Mouse (Mus musculus): ENCODE results near the gene Zfand2a. TPM values are rescaled to one million over a fixed set of nuclear protein-coding genes. Genes with fewer than 3 reads are reported as not detected.

The Zfand2a gene
- polyA plus RNA-seq, 1 experiment from 2014 or later = 10.7 TPM

DNA sequence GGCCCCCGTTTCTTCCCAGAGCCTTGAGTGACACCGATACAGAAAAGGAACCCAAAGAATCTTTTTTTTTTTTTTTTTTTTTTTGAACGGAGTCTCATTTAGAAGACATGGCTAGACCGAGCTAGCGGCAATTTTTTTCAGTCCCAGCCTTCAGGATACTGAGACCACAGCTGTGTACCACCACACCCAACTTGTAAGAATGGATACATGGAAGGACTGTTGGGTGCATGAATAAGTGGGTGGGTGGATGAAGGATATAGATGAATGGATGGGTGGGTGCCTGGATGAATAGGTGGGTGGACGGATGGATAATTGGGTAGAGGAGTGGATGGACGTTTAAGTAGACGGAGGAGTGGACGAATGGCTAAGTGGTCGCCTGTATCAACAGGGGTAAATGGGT is 24.4 kb downstream of the Zfand2a start:
- peaks cover 14% of the 10 kb centered on the region for H3K4me1 ChIP-seq
- peak overlapping the region; percentile 75 for H3K4me3 ChIP-seq
- DNase-seq (ENCODE audit: low spot score) = no peak
- 9% methylated on average over 10 of the region's 10 CpGs for WGBS
- no peaks in the 10 kb centered on the region; the same call in 1 of the 2 replicates for H3K27me3 ChIP-seq (ENCODE audit: insufficient read depth, poor library complexity, severe bottlenecking)
- H3K36me3 ChIP-seq = peaks cover 9% of the 10 kb centered on the region; the same call in 1 of the 2 replicates
- H3K27ac ChIP-seq = peak overlapping the region; percentile 56
- H3K9me3 ChIP-seq = no peaks in the 10 kb centered on the region

DNA sequence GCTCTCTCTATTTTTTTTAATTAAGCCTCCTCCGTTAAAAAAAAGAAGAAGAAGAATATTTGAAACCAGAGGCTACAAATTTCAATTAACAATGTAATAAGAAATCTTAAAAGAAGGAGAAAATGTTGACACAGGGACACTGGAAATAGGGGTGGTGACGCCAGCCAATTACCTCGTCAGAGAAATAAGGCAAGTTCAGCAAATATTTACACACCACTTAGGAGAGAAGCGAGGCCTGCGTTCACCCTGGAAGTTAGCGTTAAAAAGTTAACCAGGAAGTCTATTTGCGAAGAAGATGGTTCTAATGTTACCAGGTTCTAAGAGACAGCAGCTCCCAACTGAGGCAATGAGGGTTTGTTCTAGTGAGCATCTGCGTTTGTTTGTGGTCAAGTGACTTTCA is 27.1 kb downstream of the Zfand2a start:
- peaks cover 17% of the 10 kb centered on the region; the same call in 1 of the 2 replicates for H3K36me3 ChIP-seq
- H3K27me3 ChIP-seq (ENCODE audit: insufficient read depth, poor library complexity, severe bottlenecking) = no peaks in the 10 kb centered on the region
- WGBS = 84% methylated on average over 8 of the region's 8 CpGs
- no peak overlapping the region for H3K27ac ChIP-seq
- no peak for DNase-seq (ENCODE audit: low spot score)
- H3K9me3 ChIP-seq = no peaks in the 10 kb centered on the region
- peaks cover 14% of the 10 kb centered on the region for H3K4me1 ChIP-seq
- H3K4me3 ChIP-seq = no peak overlapping the region

DNA sequence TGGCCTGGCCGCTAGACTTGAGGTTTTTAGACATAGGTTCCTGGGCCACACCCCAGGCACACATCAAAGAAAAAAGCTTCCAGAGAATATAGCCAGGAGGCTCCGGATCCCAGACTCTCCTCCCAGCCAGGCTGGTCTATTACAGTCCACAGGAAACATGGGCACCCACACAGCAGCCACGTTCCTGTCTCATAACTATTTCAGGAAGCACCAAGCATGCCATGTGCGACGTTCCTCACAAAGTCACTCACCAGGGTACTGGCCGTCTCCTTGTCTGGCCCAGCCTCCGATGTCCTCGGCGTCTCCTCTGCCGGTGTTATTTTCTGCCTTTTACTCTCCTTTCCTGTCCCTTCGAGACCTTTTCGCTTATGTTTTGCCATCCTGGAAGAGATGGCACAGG is 29.2 kb downstream of the Zfand2a start:
- WGBS = 92% methylated on average over 12 of the region's 12 CpGs
- no peak for DNase-seq (ENCODE audit: low spot score)
- Histone ChIP-seq H3K4me3 (no peak overlapping the region), H3K9me3 (no peaks in the 10 kb centered on the region), H3K36me3 (peaks cover 21% of the 10 kb centered on the region), H3K27me3 (ENCODE audit: insufficient read depth, poor library complexity, severe bottlenecking) (no peaks in the 10 kb centered on the region), H3K27ac (no peak overlapping the region), H3K4me1 (peaks cover 12% of the 10 kb centered on the region)

DNA sequence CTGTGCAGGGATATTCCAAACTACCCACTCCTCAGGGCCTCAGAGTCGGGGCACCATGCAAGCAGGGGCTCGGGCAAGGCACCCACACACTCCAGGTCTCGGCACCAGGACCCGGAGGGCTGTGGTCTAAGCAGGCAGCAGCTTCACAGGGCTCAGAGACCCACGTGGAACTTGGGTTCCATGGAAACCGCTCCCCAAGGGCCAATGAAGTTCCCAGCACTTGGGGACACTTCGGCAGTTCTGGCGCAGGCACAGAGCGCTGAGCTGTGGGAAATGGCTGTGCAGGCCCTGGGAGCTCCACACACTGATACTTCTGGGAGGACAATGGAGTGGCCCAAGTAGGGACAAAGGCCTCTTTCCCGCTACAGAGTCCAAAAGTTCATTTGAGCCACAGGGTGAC is 31.3 kb downstream of the Zfand2a start:
- H3K4me3 ChIP-seq = no peak overlapping the region
- no peaks in the 10 kb centered on the region for H3K27me3 ChIP-seq (ENCODE audit: insufficient read depth, poor library complexity, severe bottlenecking)
- no peak for DNase-seq (ENCODE audit: low spot score)
- peaks cover 17% of the 10 kb centered on the region for H3K4me1 ChIP-seq
- no peak overlapping the region for H3K27ac ChIP-seq
- WGBS = 90% methylated on average over 10 of the region's 10 CpGs
- H3K9me3 ChIP-seq = no peaks in the 10 kb centered on the region
- H3K36me3 ChIP-seq = peaks cover 21% of the 10 kb centered on the region

DNA sequence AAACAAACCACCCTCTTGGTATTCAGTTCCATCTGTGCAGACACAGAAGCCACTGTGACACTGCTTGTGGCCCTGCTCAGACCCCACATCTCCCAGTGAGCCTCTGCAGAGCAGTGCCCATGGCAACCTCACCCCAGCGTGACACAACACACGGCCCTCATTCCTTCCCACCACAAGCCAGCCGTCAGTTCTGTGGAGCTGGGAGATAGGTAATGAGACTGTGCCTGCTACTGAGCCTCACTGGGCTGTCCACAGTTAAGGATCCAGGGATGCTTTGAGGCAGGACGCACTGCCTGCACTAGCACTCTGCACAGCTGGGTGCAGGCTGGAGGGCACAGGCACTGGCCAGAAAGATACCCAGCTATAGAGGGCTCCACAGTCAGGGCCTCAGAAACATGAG is 34.4 kb downstream of the Zfand2a start:
- Histone ChIP-seq H3K9me3 (no peaks in the 10 kb centered on the region), H3K36me3 (peaks cover 11% of the 10 kb centered on the region), H3K27me3 (ENCODE audit: insufficient read depth, poor library complexity, severe bottlenecking) (no peaks in the 10 kb centered on the region), H3K4me1 (peaks cover 21% of the 10 kb centered on the region), H3K27ac (peak overlapping the region; percentile 67), H3K4me3 (no peak overlapping the region)
- no peak for DNase-seq (ENCODE audit: low spot score)
- 42% methylated on average over 4 of the region's 4 CpGs for WGBS

DNA sequence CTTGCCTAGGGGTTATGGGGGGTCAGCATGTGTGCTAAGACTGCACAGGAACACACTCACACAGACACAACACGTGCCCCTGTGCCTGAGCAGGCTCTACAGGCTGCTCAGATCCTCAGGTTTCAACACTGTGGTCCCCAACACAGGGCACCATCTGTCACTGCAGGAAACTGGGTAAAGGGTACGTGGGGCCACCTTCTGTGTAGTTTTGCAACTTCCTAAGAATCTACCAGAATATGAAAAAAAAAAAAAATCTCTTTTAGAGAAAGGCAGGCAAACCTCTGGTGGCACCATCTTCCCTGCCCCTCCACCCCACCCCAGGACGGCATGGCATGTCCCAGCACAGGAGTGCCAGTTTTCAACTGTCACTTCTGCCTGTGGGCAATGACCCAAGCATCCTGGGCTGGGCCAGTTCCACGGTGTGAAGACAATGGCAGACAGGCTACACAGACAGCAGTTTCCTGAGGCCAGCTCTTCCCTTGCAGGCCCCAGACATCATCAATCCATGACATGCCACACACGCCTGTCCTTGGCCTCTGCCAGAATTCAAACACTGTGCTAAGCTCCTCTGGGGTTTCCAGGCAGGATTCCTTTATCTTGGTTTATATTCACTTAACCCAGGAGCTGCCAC is 35.1 kb downstream of the Zfand2a start:
- Histone ChIP-seq H3K36me3 (peaks cover 7% of the 10 kb centered on the region), H3K9me3 (no peaks in the 10 kb centered on the region), H3K27me3 (ENCODE audit: insufficient read depth, poor library complexity, severe bottlenecking) (no peaks in the 10 kb centered on the region), H3K27ac (peak overlapping the region; percentile 67), H3K4me3 (no peak overlapping the region), H3K4me1 (peaks cover 21% of the 10 kb centered on the region)
- WGBS = 56% methylated on average over 5 of the region's 5 CpGs
- no peak for DNase-seq (ENCODE audit: low spot score)

DNA sequence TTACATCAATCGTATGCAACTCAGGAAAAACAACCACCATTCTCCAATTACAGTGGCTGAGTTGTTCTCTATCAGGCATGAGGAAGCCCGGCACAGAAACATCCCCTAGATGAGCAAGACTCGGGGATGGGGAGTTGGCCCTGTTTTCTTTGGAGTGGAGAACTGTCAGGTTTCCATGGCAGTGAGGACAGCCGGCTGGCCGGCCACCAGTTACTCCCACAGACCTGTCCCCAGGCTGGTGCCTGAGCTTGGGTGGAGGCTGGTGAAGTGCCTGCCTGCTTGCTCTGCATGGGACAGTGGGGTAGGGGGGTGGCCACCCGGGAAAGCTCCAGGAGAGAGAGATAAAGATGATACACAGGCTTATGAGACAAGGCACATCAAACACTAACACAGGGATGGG is 36.3 kb downstream of the Zfand2a start:
- Histone ChIP-seq H3K4me1 (peaks cover 21% of the 10 kb centered on the region), H3K4me3 (no peak overlapping the region), H3K36me3 (peaks cover 5% of the 10 kb centered on the region), H3K27me3 (ENCODE audit: insufficient read depth, poor library complexity, severe bottlenecking) (no peaks in the 10 kb centered on the region), H3K27ac (no peak overlapping the region), H3K9me3 (no peaks in the 10 kb centered on the region)
- DNase-seq (ENCODE audit: low spot score) = no peak
- WGBS = 59% methylated on average over 6 of the region's 6 CpGs

DNA sequence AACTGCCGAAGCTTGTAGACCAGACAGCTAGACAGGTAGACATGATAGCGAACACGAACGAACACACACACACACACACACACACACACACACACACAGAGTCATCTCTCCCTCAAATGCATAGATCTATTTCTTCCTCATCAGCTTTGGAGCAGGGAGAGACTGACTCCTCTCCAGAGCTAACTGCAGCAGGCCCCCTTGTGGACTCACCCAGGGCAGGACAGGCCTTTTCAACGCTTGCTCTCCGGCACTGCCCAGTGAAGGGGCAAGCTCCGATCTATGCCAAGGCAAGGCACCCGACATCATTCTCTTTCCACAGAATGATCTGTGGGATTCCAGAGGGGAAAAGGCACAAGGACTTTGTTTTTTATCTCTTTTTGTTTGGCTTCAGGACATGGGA is 39.1 kb downstream of the Zfand2a start:
- Histone ChIP-seq H3K4me3 (no peak overlapping the region), H3K36me3 (no peaks in the 10 kb centered on the region), H3K9me3 (no peaks in the 10 kb centered on the region), H3K4me1 (peaks cover 34% of the 10 kb centered on the region), H3K27ac (no peak overlapping the region), H3K27me3 (ENCODE audit: insufficient read depth, poor library complexity, severe bottlenecking) (peaks cover 9% of the 10 kb centered on the region; the same call in 1 of the 2 replicates)
- WGBS = 85% methylated on average over 8 of the region's 8 CpGs
- no peak for DNase-seq (ENCODE audit: low spot score)

DNA sequence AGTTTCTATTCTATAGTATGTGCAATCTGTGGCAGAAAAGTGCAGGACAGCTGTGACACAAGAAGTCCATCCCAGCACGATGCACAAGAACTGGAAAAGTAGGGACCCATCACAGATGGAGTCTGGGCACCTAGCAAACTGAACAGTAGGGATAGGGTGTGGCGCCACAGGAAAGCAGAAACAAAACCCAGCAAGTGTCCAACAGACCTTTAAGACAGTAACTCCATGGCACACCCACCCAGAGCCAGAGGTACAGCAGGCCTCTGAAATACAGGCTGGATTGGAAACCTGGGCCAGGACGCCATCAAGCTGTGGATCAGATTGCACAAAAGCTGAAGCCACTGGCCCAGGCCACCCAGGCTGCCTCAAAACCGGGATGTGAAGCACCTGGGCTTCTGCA is 41.4 kb downstream of the Zfand2a start:
- H3K4me1 ChIP-seq = peaks cover 18% of the 10 kb centered on the region
- DNase-seq (ENCODE audit: low spot score) = no peak
- no peaks in the 10 kb centered on the region for H3K36me3 ChIP-seq
- no peaks in the 10 kb centered on the region for H3K9me3 ChIP-seq
- H3K27me3 ChIP-seq (ENCODE audit: insufficient read depth, poor library complexity, severe bottlenecking) = peaks cover 12% of the 10 kb centered on the region; the same call in 1 of the 2 replicates
- H3K27ac ChIP-seq = no peak overlapping the region
- no peak overlapping the region for H3K4me3 ChIP-seq
- 78% methylated on average over 4 of the region's 4 CpGs for WGBS

DNA sequence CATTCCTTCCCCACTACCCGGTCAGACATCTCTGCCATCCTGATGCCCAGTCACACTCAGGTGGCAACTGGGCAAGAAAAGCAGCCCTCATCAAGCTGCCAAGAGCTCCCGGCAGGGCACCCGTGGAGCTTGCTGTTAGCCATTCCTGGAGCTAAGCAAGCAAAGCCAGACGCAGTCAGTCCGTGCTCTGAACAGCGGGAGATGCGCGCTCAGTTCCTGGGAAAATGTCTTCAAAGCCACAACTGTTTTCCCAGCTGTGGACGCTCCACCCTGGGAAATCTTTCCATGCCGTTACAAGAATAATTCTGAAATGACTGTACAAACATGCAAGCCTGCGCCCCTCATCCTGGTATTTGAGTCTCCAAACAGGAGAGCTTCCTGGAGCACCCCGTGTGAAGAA is 41.9 kb downstream of the Zfand2a start:
- no peaks in the 10 kb centered on the region for H3K9me3 ChIP-seq

DNA sequence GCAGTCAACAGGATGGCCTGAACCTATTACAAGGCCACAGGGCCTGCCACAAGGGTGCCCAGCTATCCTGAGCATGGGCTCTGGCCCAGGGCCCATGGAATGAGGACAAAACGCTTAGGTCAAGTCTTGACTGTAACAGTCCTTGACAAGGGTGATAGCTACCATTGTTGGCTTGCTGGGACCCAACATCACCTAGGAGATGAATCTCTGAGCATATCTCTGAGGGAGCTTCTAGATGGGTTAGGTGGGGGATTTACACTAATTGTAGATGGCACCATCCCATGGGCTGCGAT is 42.7 kb downstream of the Zfand2a start:
- no peaks in the 10 kb centered on the region for H3K9me3 ChIP-seq
- 89% methylated on average over 2 of the region's 2 CpGs for WGBS
- H3K36me3 ChIP-seq = 0 out of 2 replicates have a peak, but pooled peaks cover 2% of the 10 kb centered on the region
- no peak overlapping the region for H3K4me3 ChIP-seq
- H3K27ac ChIP-seq = no peak overlapping the region
- peaks cover 17% of the 10 kb centered on the region for H3K4me1 ChIP-seq
- DNase-seq (ENCODE audit: low spot score) = no peak
- peaks cover 12% of the 10 kb centered on the region; the same call in 1 of the 2 replicates for H3K27me3 ChIP-seq (ENCODE audit: insufficient read depth, poor library complexity, severe bottlenecking)

More for the DNA sequence above, 41.9 kb downstream of the Zfand2a start:
- Histone ChIP-seq H3K27ac (no peak overlapping the region), H3K27me3 (ENCODE audit: insufficient read depth, poor library complexity, severe bottlenecking) (peaks cover 12% of the 10 kb centered on the region; the same call in 1 of the 2 replicates), H3K4me3 (no peak overlapping the region), H3K4me1 (peaks cover 17% of the 10 kb centered on the region), H3K36me3 (0 out of 2 replicates have a peak, but pooled peaks cover 2% of the 10 kb centered on the region)
- WGBS = 79% methylated on average over 12 of the region's 12 CpGs
- no peak for DNase-seq (ENCODE audit: low spot score)

DNA sequence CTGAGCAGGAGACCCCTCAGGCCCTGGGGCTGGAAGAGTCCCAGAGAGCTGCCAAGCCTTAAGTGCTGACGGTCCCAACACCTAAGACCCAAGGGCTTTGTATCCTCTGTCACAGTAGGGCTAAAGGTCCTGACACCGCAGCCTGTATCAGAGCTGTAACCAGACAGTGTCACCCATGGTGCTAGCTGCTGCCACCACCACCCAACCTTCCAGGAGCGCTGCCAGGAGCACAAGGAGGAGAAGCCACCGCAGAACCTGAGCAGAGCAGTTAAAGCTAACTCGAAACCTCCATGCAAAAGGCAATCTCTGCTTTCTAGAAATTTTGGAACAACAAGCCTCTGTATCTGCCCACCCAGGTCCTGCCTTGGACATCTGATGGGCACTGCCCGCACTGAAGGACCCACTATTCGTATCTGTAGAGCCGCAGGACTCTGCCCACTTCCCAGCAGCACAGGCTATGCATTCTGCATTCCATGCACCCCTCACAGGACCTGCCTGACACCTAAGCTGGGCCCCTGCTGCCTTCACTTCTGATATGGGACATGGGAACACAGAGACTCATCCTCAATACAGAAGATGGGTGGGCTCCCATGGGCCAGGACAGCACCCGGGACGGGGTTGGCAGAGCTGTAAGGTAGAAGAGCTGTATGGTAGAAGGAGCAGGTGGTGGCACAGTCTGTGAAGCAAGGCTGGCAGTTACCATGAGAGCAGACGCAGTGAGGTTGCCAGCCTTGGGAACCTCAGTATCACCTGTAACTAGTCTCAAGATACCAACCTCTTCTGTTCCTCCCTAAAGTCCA is 43.2 kb downstream of the Zfand2a start:
- H3K27ac ChIP-seq = no peak overlapping the region
- peaks cover 17% of the 10 kb centered on the region for H3K4me1 ChIP-seq
- 89% methylated on average over 11 of the region's 11 CpGs for WGBS

DNA sequence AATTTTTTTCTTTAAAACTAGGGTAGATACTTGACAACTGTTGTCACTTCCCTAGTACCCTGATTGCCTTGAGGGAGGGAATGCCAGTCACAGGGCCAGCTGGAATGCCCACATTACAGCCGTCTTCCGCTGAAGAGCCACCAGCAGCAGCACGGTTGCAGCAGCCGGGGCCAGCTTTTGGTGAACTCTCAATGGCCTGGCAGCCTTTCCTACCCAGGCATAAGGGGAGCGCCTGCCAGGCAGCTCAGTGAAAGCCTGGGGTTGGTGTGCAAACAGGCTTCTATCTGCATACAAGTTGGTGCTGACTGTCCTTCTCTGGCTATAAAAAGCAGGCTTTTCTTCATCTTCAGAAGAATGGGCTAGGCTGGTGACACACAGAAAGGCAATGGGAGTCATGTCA is 43.9 kb downstream of the Zfand2a start:
- DNase-seq (ENCODE audit: low spot score) = no peak
- H3K27me3 ChIP-seq (ENCODE audit: insufficient read depth, poor library complexity, severe bottlenecking) = peaks cover 12% of the 10 kb centered on the region; the same call in 1 of the 2 replicates
- no peak overlapping the region for H3K27ac ChIP-seq
- H3K36me3 ChIP-seq = 0 out of 2 replicates have a peak, but pooled peaks cover 2% of the 10 kb centered on the region
- peaks cover 15% of the 10 kb centered on the region for H3K4me1 ChIP-seq
- WGBS = 86% methylated on average over 5 of the region's 5 CpGs
- no peaks in the 10 kb centered on the region for H3K9me3 ChIP-seq
- H3K4me3 ChIP-seq = no peak overlapping the region

More for the DNA sequence above, 43.2 kb downstream of the Zfand2a start:
- Histone ChIP-seq H3K36me3 (0 out of 2 replicates have a peak, but pooled peaks cover 2% of the 10 kb centered on the region), H3K4me3 (no peak overlapping the region), H3K27me3 (ENCODE audit: insufficient read depth, poor library complexity, severe bottlenecking) (peaks cover 12% of the 10 kb centered on the region; the same call in 1 of the 2 replicates), H3K9me3 (no peaks in the 10 kb centered on the region)
- DNase-seq (ENCODE audit: low spot score) = no peak

Measured in heart, embryonic 10.5 days (tissue).